Mouse (Mus musculus) hindbrain, postnatal 0 days (tissue): ENCODE data around the gene Bak1. TPM values are rescaled to one million over a fixed set of nuclear protein-coding genes. Genes with fewer than 3 reads are reported as not detected.

Source experiments
- ATAC-seq: fragments of 200-750 bp; cut with Nextera tagmentation; 2 replicates; pipeline ENCODE4 v1.8.0; 2017; ENCODE audit warnings: mild to moderate bottlenecking, moderate TSS enrichment, moderate library complexity
- DNase-seq: peaks from one replicate; pipeline ENCODE4 v3.0.0-alpha.2; 2015; ENCODE audit warnings: low spot score
- H3K27ac ChIP-seq: fragments of 300-500 bp; sonication (generic); 2 replicates; pipeline ENCODE4 v1.5.1; 2014; ENCODE audit warnings: mild to moderate bottlenecking
- H3K27me3 ChIP-seq: fragments of 300-500 bp; sonication (generic); 2 replicates; pipeline ENCODE4 v1.6.1; 2014; ENCODE audit warnings: low read length, mixed read lengths; ENCODE audit not compliant: insufficient read depth
- H3K36me3 ChIP-seq: fragments of 300-500 bp; sonication (generic); 2 replicates; pipeline ENCODE4 v1.6.1; 2014; ENCODE audit warnings: low read length, mixed read lengths; ENCODE audit not compliant: insufficient read depth
- H3K4me1 ChIP-seq: fragments of 300-500 bp; sonication (generic); 2 replicates; pipeline ENCODE4 v1.6.1; 2014; ENCODE audit warnings: antibody characterized with exemption, low read length, mixed read lengths; ENCODE audit not compliant: insufficient read depth
- H3K4me2 ChIP-seq: fragments of 300-500 bp; sonication (generic); 2 replicates; pipeline ENCODE4 v1.6.1; 2014; ENCODE audit warnings: low read depth, mild to moderate bottlenecking, low read length, moderate library complexity, mixed read lengths
- H3K4me3 ChIP-seq: fragments of 300-500 bp; sonication (generic); 2 replicates; pipeline ENCODE4 v1.5.1; 2014; ENCODE audit warnings: low read length
- H3K9ac ChIP-seq: fragments of 300-500 bp; sonication (generic); replicated peaks from 2 replicates; pipeline ENCODE4 v1.6.1; 2014; ENCODE audit warnings: mild to moderate bottlenecking, low read length, moderate library complexity, mixed read lengths
- H3K9me3 ChIP-seq: fragments of 300-500 bp; sonication (generic); 2 replicates; pipeline ENCODE4 v1.6.1; 2016; ENCODE audit warnings: low read length, mixed read lengths
- CTCF ChIP-seq: IDR thresholded peaks from 2 replicates; pipeline ENCODE4 v1.5.1; 2016; ENCODE audit warnings: antibody characterized with exemption, control low read depth, low read depth
- WGBS: fragments of 180-500 bp; shearing (Covaris S2); extraction: QIAGEN DNeasy Blood & Tissue Kit; methylation state at CpG from one replicate; pipeline ENCODE4 v1.1.7; 2014; 5-methylcytosine and 5-hydroxymethylcytosine counted together
- polyA plus RNA-seq: library from polyadenylated mRNA; unstranded; fragments of >200 nt; fragmentation: Nextera tagmentation; extraction: Ambion mirVana; gene quantifications from 2 replicates; pipeline ENCODE4 v1.2.1, GENCODE M21; 2015
- total RNA-seq: library from RNA; depleted of rRNA; stranded (reverse); fragments of >200 nt; gene quantifications from 2 replicates; pipeline ENCODE4 v1.2.3, GENCODE M21; 2014

Gene Bak1
- total and polyA plus RNA-seq, 2 experiments from 2014 or later = 4.2 to 62.9 TPM

GRCm38 (mm10) chr17:27073778-27074177 lies 45.0 kb upstream of the Bak1 start:
- H3K27me3 ChIP-seq = no peaks in the 10 kb centered on the region
- H3K9ac ChIP-seq = no peak overlapping the region
- peaks cover 7% of the 10 kb centered on the region; the same call in 1 of the 2 replicates for H3K4me1 ChIP-seq
- no peak overlapping the region for H3K4me3 ChIP-seq
- 63% methylated on average over 9 of the region's 9 CpGs for WGBS
- H3K27ac ChIP-seq = peak overlapping the region; percentile 3; the same call in 1 of the 2 replicates
- H3K36me3 ChIP-seq = no peaks in the 10 kb centered on the region
- H3K4me2 ChIP-seq = no peak overlapping the region
- H3K9me3 ChIP-seq = no peaks in the 10 kb centered on the region
- no peak for TF ChIP-seq CTCF
- DNase-seq = no peak
- 0 out of 2 replicates have a peak, but pooled peaks have one; percentile 25 for ATAC-seq

DNA sequence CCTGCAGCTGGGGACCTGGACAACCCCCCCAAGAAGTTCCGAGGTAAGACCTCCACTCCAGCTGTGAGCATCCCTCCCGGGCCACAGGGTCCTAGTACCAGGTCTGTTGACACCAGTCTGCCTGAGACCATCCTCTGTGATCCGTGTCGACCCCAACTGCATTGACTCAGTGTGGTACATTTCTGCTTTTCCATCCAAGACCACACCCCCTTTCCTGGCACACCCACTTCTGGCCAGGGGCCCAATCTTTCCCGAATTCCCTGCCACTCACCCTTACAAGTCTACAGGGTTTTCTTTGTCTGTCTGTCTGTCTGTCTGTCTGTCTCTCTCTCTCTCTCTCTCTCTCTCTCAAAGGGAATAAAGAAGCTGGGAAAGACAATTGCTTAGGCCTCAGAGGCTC lies 44.3 kb upstream of the Bak1 start:
- no peak overlapping the region for H3K4me2 ChIP-seq
- H3K9me3 ChIP-seq = no peaks in the 10 kb centered on the region
- WGBS = 66% methylated on average over 5 of the region's 5 CpGs
- H3K9ac ChIP-seq = no peak overlapping the region
- no peak for ATAC-seq
- no peaks in the 10 kb centered on the region for H3K27me3 ChIP-seq
- H3K36me3 ChIP-seq = no peaks in the 10 kb centered on the region
- no peak for DNase-seq
- no peak overlapping the region for H3K4me3 ChIP-seq
- no peak for TF ChIP-seq CTCF
- no peak overlapping the region for H3K27ac ChIP-seq
- peaks cover 7% of the 10 kb centered on the region; the same call in 1 of the 2 replicates for H3K4me1 ChIP-seq

- peaks cover 7% of the 10 kb centered on the region; the same call in 1 of the 2 replicates for H3K4me1 ChIP-seq
- ATAC-seq (no peak), DNase-seq (no peak)
- no peak overlapping the region for H3K4me2 ChIP-seq
- no peaks in the 10 kb centered on the region for H3K36me3 ChIP-seq
- H3K4me3 ChIP-seq = no peak overlapping the region
- H3K9ac ChIP-seq = no peak overlapping the region
- no peaks in the 10 kb centered on the region for H3K27me3 ChIP-seq
- no peak overlapping the region for H3K27ac ChIP-seq
- WGBS = 85% methylated on average over 8 of the region's 8 CpGs
- no peak for TF ChIP-seq CTCF
- no peaks in the 10 kb centered on the region for H3K9me3 ChIP-seq
Measured at GRCm38 (mm10) chr17:27072363-27072762, 43.6 kb upstream of the Bak1 start.

DNA sequence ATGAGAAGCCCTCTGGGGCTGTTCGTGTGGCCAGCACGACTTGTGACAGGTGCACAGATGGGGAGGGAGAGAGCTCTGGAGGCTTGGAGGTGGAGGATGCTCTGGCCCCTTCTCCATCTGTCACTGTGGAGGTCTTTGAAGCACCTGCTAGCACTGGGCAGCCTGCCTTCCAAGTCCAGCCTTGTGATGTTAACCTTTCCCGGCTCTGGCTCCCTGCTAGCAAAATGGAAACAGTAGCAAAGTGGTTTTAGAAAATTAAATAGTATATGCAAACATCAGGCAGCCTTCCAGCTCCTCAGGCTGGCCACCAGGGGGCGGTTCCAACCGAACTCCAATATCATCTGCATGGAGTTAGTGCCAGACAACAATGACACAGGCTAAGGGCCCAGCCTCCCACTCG lies 42.8 kb upstream of the Bak1 start:
- WGBS = 27% methylated on average over 6 of the region's 6 CpGs
- Histone ChIP-seq H3K27me3 (no peaks in the 10 kb centered on the region), H3K4me3 (no peak overlapping the region), H3K27ac (no peak overlapping the region), H3K4me1 (peaks cover 7% of the 10 kb centered on the region; the same call in 1 of the 2 replicates), H3K9me3 (no peaks in the 10 kb centered on the region), H3K9ac (no peak overlapping the region), H3K36me3 (no peaks in the 10 kb centered on the region), H3K4me2 (no peak overlapping the region)
- 0 out of 2 replicates have a peak, but pooled peaks have one; percentile 33 for ATAC-seq
- DNase-seq = peak; percentile 52
- peak; percentile 71 for TF ChIP-seq CTCF

DNA sequence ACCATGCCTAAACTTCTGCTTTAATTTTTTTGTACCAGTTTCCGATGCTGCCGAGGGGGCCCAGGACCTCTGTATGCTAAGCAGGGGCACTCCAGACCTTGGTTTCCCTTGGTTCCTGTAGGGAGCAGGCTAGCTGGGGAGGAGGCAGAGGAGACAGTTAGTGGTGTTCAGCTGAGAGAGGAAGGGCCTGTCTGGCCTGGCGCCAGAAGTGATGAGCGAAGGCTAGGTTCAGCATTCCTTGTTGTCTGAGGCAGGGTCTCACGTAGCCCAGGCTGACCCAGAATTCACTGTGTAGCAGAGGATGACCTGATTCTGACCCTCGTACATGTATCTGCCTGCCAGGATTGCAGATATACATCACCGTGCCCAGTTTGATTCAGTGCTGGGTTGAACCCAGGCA lies 42.1 kb upstream of the Bak1 start:
- Histone ChIP-seq H3K4me1 (peaks cover 7% of the 10 kb centered on the region; the same call in 1 of the 2 replicates), H3K9me3 (no peaks in the 10 kb centered on the region), H3K4me2 (no peak overlapping the region), H3K4me3 (no peak overlapping the region), H3K27ac (no peak overlapping the region), H3K9ac (no peak overlapping the region), H3K27me3 (no peaks in the 10 kb centered on the region), H3K36me3 (no peaks in the 10 kb centered on the region)
- no peak for TF ChIP-seq CTCF
- DNase-seq = no peak
- 91% methylated on average over 7 of the region's 7 CpGs for WGBS
- ATAC-seq = no peak

GRCm38 (mm10) chr17:27069071-27069470 lies 40.3 kb upstream of the Bak1 start:
- Histone ChIP-seq H3K4me1 (peaks cover 5% of the 10 kb centered on the region; the same call in 1 of the 2 replicates), H3K9ac (no peak overlapping the region), H3K27me3 (no peaks in the 10 kb centered on the region), H3K4me3 (no peak overlapping the region), H3K36me3 (no peaks in the 10 kb centered on the region), H3K9me3 (no peaks in the 10 kb centered on the region), H3K4me2 (no peak overlapping the region), H3K27ac (no peak overlapping the region)
- WGBS = 68% methylated on average over 5 of the region's 5 CpGs
- no peak for ATAC-seq
- no peak for TF ChIP-seq CTCF
- DNase-seq = no peak

DNA sequence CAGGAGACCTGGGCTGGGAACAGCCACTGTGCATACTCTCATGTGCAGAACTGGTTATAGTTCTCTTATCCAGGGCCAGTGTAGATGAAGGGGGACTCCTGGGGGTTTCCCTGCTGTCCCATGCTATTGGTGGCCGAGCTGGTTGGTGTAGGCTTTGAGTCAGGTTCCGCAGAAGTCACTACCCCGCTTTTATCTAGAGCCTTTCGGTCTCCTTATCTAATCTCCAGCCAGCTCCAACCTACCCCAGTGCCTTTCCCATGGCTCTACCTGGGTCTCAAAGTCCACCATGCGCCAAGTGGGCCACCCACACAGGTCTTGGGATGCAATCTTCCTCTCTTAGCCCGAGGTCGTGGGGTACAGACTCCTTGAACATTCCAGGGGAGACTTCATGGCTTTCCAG lies 37.3 kb upstream of the Bak1 start:
- H3K9me3 ChIP-seq = no peaks in the 10 kb centered on the region
- no peak for TF ChIP-seq CTCF
- H3K4me2 ChIP-seq = no peak overlapping the region
- ATAC-seq = no peak
- 0 out of 2 replicates have a peak, but pooled peaks cover 3% of the 10 kb centered on the region for H3K4me1 ChIP-seq
- no peaks in the 10 kb centered on the region for H3K27me3 ChIP-seq
- 84% methylated on average over 7 of the region's 7 CpGs for WGBS
- no peak overlapping the region for H3K9ac ChIP-seq
- no peak overlapping the region for H3K27ac ChIP-seq
- DNase-seq = no peak
- H3K4me3 ChIP-seq = no peak overlapping the region
- H3K36me3 ChIP-seq = no peaks in the 10 kb centered on the region
